Mouse (Mus musculus) adrenal gland, adult 2 months (tissue): Measurements from ENCODE around the gene Stxbp6. TPM values are rescaled to one million over a fixed set of nuclear protein-coding genes. Genes with fewer than 3 reads are reported as not detected.
A peak's percentile ranks its signal among the peaks of the same experiment; 100 is the strongest.

Experiments used
- DNase-seq: peaks from one replicate; pipeline ENCODE4 v3.0.0; 2021
- polyA plus RNA-seq: library from polyadenylated mRNA; depleted of rRNA; stranded (reverse); fragments of >200 nt; gene quantifications from 2 replicates; pipeline ENCODE4 v1.2.3, GENCODE M21; 2012
- total RNA-seq, 2 experiments: library from RNA; stranded (reverse); gene quantifications; 2 replicates each; pipeline ENCODE4 v1.2.3; 2021

Gene Stxbp6
- total and polyA plus RNA-seq, 3 experiments: 9.7 to 21.7 (median 18.4) TPM

DNA sequence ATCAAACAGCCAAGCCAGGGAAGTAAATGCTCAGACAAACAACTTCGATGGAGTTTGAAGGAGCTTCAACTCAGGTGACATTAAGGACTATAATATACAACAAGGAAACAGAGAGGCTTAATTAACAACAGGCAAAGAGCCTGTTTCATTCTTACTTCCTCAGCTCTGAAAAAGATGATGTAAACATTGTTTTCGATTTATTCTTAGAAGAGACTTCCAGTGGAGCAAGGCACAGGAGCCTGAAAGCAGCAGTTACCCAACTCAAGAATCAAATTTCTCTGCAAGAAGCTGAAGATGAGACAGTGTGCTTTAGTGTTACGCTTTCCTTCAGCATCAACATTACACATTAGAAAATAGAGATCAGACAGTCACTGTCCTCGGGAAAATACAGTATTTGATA lies 160.7 kb downstream of the Stxbp6 start:
- no peak for DNase-seq

- no peak for DNase-seq
These were observed 166.3 kb downstream of the Stxbp6 start for GRCm38 (mm10) chr12:44908028-44908702.

DNA sequence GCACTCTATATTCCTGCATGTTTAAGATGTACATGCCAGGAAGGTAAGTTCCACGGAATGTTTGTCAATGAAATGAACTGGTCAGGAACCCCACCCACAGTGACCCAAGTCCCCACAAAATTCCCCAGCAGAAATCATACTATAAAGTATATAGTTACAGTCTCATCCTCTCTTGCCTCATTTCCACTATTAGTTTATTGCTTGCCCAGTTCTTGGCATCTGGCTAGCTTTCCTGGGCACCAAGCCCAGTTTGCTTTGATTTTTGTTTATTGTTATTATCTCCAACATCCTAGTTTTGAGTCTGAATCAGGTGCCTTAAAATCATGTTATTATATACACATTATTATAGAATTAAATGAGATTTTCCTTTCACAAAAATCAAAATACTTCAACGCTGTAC lies 168.5 kb downstream of the Stxbp6 start:
- DNase-seq: no peak

GRCm38 (mm10) chr12:44903205-44903732 lies 171.2 kb downstream of the Stxbp6 start:
- DNase-seq: no peak

DNA sequence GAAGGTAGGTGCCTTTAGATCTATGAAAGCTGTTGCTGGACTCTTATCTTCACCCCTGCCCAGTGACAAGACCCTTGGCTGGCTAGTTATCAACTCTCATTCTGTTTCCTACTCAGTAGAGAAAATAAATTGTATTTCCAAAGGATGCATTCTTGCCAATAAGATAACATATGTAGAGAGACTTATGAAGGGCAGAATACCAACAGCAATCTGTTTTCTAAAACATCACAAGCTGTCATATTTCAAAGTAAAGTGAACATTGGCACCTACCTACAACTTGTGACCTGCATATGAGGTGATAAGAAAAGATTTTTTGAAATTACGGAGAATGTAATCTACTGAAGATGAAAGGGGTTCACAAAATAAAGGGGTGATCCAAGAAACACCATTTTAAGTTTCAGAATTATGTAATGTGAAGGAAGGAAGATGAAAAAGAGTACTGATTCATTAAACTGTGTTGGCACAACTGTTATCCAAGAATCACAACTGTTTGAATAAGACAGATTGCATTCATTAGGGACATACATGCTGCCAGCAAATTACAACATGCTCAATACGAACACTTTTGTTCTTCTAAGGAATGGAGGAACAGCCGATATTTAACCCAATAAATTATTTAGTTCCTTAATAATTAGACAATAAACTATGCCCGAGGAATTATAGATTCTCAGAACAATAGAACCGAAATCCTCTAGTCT lies 175.2 kb downstream of the Stxbp6 start:
- DNase-seq: no peak

- DNase-seq: no peak
These were observed 178.0 kb downstream of the Stxbp6 start for GRCm38 (mm10) chr12:44896460-44896859.

DNA sequence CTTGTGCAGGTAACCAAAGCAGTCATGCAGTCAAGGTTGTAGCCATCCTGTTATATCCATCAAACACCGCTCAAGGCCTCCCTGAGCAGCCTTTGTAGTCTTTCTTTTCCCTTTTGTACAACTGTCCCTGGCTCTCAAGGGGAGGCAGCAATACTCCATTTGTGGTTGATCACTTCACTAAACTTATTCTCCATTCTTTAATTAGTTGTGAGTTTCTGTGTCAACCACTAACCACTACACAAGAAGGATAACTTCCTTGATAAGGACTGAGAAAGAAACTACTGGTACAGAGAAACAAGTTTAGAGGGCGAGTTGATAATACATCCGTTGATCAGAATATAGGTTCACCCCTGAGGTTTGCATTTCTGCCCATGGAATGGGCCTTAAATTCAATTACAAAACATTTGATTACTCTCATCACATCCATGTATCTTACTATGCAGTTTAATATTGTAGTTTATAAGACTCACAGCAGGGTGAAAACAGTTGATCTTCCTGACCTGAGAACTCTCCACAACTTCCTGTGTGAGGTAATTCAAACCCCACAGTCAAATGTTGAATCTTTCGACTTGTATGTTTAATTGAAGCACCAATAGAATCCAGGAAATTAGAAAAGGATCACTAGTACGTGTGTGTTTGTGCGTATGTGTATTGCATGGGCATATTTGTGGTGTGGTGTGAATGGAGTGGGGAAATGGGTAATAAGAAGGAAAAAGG lies 184.7 kb downstream of the Stxbp6 start:
- no peak for DNase-seq

GRCm38 (mm10) chr12:44886826-44887225 lies 187.7 kb downstream of the Stxbp6 start:
- DNase-seq: peak; percentile 26

GRCm38 (mm10) chr12:44872697-44873096 lies 201.8 kb downstream of the Stxbp6 start:
- DNase-seq: peak; percentile 52

- no peak for DNase-seq
These were observed 209.1 kb downstream of the Stxbp6 start for GRCm38 (mm10) chr12:44865442-44865841.

GRCm38 (mm10) chr12:44859454-44859853 lies 215.1 kb downstream of the Stxbp6 start:
- DNase-seq: no peak

- peak; percentile 94 for DNase-seq
These were observed 216.2 kb downstream of the Stxbp6 start for GRCm38 (mm10) chr12:44858110-44858885.

- DNase-seq: no peak
These were observed 222.5 kb downstream of the Stxbp6 start for GRCm38 (mm10) chr12:44852024-44852423.

DNA sequence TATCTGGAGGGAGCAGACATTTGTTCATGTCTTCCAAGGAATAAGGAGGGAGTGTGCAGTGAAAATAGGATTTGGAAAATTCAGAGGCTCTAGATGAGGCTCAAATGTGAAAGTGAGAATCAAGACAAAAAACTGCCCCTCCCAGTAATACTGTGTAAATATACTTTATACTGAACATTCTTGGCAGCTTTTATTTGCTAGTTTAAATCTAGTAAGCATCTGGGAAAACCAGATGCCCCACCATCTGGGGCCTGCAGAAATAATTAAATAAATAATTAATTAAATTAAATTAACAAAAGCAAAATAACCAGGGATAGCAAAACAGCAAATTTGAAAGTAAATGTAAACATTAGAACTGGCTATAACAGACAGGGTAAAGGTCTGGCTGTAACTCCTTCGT lies 224.0 kb downstream of the Stxbp6 start:
- no peak for DNase-seq

- DNase-seq: peak; percentile 51
These were observed 225.9 kb downstream of the Stxbp6 start for GRCm38 (mm10) chr12:44848483-44849221.

DNA sequence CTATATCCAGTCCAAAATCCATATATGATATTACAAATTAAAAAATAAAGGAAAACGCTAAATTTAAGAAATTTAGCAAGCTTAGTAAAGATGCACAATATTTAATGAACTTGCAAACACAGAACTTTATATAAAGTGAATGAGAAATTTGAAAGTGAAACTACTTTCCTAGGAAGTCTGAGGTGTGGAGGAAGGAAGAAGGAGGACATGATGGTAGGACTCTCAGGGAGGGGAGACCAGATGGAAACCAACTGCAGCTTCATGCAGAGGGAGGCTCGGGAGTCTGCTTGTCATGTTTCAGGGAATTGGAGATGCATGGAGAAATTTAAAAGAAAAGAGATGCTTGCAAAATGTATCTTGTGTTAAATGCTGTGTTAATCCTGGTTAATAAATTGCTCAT lies 233.9 kb downstream of the Stxbp6 start:
- DNase-seq: no peak

- DNase-seq: no peak
These were observed 234.7 kb downstream of the Stxbp6 start for GRCm38 (mm10) chr12:44839594-44840373.

DNA sequence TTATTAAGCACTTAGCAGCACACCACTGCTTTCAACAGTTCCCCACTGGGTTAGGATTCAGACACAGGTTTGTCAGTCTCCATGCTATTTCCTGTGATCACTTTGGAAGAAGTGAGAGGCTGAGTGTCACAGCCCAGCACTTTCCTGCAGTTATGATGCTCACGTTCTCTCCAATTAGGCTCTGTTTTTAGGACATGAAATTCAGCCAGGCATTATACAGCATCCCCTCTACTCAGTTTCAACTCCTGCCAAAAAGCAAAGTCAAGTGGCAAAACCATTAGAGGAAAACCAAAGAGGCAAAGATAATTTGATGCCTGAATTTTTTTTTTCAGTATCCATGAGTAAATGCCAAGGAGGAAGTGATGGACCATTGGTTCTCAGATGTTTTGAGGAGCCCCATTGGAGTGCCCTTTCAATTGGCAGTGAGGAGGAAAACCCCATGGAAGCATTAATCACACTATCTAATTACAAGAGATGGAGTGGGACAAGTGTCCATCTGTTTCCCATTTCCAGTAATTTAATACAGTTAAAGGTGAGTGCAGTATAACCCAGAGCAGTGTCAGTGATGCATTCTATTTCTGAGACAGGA lies 238.5 kb downstream of the Stxbp6 start:
- DNase-seq: no peak

- no peak for DNase-seq
These were observed 262.6 kb downstream of the Stxbp6 start for GRCm38 (mm10) chr12:44811895-44812294.

GRCm38 (mm10) chr12:44804213-44804612 lies 270.3 kb downstream of the Stxbp6 start:
- DNase-seq: no peak
